Mouse (Mus musculus) kidney, embryonic 14.5 days (tissue): ENCODE measurements around the gene Osbp2. TPM values are rescaled to one million over a fixed set of nuclear protein-coding genes. Genes with fewer than 3 reads are reported as not detected.

Experiments
- ATAC-seq: fragments of 200-750 bp; cut with Nextera tagmentation; 2 replicates; pipeline ENCODE4 v1.8.0; 2017; ENCODE audit warnings: moderate number of reproducible peaks, mild to moderate bottlenecking, moderate TSS enrichment, moderate library complexity; ENCODE audit not compliant: low FRiP score, low TSS enrichment
- H3K27ac ChIP-seq: fragments of 300-500 bp; sonication (generic); 2 replicates; pipeline ENCODE4 v1.5.1; 2014; ENCODE audit warnings: low read depth, mild to moderate bottlenecking, low read length, moderate library complexity, mixed read lengths
- H3K27me3 ChIP-seq: fragments of 300-500 bp; sonication (generic); 2 replicates; pipeline ENCODE4 v1.6.1; 2014; ENCODE audit warnings: mild to moderate bottlenecking, low read length; ENCODE audit not compliant: control insufficient read depth, insufficient read depth
- H3K36me3 ChIP-seq: fragments of 300-500 bp; sonication (generic); 2 replicates; pipeline ENCODE4 v1.6.1; 2014; ENCODE audit warnings: low read length, mixed read lengths; ENCODE audit not compliant: control insufficient read depth, insufficient read depth
- H3K4me1 ChIP-seq: fragments of 300-500 bp; sonication (generic); 2 replicates; pipeline ENCODE4 v1.6.1; 2014; ENCODE audit warnings: low read length, mixed read lengths; ENCODE audit not compliant: control insufficient read depth, insufficient read depth
- H3K4me2 ChIP-seq: fragments of 300-500 bp; sonication (generic); replicated peaks from 2 replicates; pipeline ENCODE4 v1.6.1; 2014; ENCODE audit warnings: low read depth, mild to moderate bottlenecking, low read length
- H3K4me3 ChIP-seq: fragments of 300-500 bp; sonication (generic); 2 replicates; pipeline ENCODE4 v1.5.1; 2014; ENCODE audit warnings: mild to moderate bottlenecking, low read length
- H3K9ac ChIP-seq: fragments of 300-500 bp; sonication (generic); 2 replicates; pipeline ENCODE4 v1.6.1; 2014; ENCODE audit warnings: low read depth, mild to moderate bottlenecking, low read length, moderate library complexity
- H3K9me3 ChIP-seq: fragments of 300-500 bp; sonication (generic); 2 replicates; pipeline ENCODE4 v1.6.1; 2016; ENCODE audit warnings: low read length; ENCODE audit not compliant: control insufficient read depth
- WGBS: fragments of 180-500 bp; shearing (Covaris S2); extraction: QIAGEN DNeasy Blood & Tissue Kit; methylation state at CpG from one replicate; pipeline ENCODE4 v1.1.7; 2014; 5-methylcytosine and 5-hydroxymethylcytosine counted together
- polyA plus RNA-seq: library from polyadenylated mRNA; unstranded; fragments of >200 nt; fragmentation: Nextera tagmentation; extraction: Ambion mirVana; gene quantifications from 2 replicates; pipeline ENCODE4 v1.2.1, GENCODE M21; 2014

Osbp2 gene
- polyA plus RNA-seq, 1 experiment from 2014 or later, result 0.81 TPM

DNA sequence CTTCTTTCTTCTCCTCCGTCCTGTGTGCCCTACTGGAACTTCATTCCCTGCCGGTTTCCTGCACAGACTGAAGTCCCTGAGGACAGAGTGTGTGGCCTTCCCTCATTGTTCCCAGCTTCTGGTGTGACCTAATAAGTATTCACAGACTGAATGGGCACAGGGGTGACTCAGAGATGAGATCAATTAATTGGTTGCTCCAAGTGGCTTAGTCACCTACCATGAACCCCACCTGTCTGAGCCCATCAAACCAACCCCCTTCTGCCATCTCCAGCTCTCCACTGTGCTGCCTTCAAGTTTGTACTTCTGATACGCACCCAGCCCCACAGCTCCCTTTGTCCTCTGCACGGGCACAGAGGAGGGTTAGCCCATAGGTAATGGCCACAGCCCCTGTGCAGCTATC, 99.4 kb downstream of the Osbp2 start:
- H3K4me1 ChIP-seq, result 0 out of 2 replicates have a peak, but pooled peaks cover 4% of the 10 kb centered on the region
- peaks cover 34% of the 10 kb centered on the region for H3K27me3 ChIP-seq
- no peaks in the 10 kb centered on the region for H3K9me3 ChIP-seq
- H3K36me3 ChIP-seq, result no peaks in the 10 kb centered on the region
- no peak for ATAC-seq
- H3K27ac ChIP-seq, result no peak overlapping the region
- 72% methylated on average over 4 of the region's 4 CpGs for WGBS
- H3K4me2 ChIP-seq, result no peak overlapping the region
- no peak overlapping the region for H3K4me3 ChIP-seq
- H3K9ac ChIP-seq, result no peak overlapping the region

DNA sequence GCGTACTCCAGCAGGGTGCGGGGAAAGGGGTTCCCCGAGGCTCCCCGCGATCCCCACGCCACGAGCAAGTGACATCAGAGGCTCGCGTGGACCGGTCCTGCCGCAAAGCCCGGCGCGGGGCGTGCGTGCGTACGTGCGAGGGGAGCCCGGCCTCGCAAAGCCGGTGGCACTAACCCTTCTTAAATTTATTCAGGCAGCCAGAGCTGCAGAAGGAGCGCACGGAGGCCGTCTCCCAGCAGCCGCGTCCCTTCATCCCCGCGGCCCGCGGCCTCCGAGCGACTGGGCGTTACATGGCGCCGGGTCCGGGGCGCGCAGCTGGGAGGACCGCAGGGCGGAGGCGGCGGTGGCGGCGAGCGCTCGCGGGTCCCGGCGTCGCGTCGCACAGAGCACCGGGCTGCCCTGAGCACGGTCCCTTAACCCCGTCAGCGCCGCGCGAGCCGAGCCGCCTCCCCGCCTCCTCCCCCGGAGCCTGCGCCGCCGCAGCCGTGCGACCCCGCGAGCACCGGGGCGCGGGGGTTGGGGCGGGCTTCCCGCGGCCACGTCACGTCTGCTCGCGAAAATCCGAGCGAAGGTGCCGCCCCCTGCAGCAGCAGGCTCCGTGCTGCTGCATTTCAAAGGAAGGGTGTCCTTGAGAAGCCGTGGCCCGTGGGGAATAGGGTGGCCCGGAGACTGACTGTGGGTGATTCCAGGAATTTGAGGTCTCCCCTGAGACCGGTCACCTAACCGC, 101.8 kb downstream of the Osbp2 start:
- WGBS, result under 1% methylated on average over 89 of the region's 90 CpGs
- Histone ChIP-seq H3K4me2 (peak overlapping the region; percentile 89), H3K9ac (peak overlapping the region; percentile 52), H3K27me3 (peaks cover 34% of the 10 kb centered on the region), H3K4me3 (peak overlapping the region; percentile 66), H3K4me1 (0 out of 2 replicates have a peak, but pooled peaks cover 4% of the 10 kb centered on the region), H3K27ac (no peak overlapping the region), H3K36me3 (no peaks in the 10 kb centered on the region), H3K9me3 (no peaks in the 10 kb centered on the region)
- peak; percentile 35; the same call in 1 of the 2 replicates for ATAC-seq

DNA sequence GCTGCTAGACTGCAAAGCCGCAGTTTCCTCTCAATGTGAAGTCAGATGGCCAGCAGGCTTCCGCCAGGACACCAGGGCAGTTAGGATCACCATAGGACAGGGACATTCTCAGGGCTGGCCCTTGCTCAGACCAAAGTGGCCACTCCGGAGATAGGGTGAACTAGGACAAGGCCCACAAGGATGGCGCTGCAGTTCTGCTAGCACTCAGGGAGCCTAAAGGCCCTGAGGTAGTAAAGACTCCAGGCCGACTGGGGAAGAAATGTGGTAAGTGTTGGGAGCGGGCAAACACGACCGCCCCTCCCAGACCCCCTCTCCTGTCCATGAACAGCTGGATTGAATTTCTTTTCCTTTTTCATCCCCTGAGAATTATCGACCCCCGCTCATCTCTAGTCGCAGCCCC, 102.4 kb downstream of the Osbp2 start:
- Histone ChIP-seq H3K9me3 (no peaks in the 10 kb centered on the region), H3K4me2 (peak overlapping the region; percentile 89), H3K27me3 (peaks cover 34% of the 10 kb centered on the region), H3K4me1 (0 out of 2 replicates have a peak, but pooled peaks cover 4% of the 10 kb centered on the region), H3K4me3 (peak overlapping the region; percentile 66), H3K27ac (no peak overlapping the region), H3K9ac (peak overlapping the region; percentile 52; the same call in 1 of the 2 replicates), H3K36me3 (no peaks in the 10 kb centered on the region)
- 10% methylated on average over 11 of the region's 11 CpGs for WGBS
- no peak for ATAC-seq

DNA sequence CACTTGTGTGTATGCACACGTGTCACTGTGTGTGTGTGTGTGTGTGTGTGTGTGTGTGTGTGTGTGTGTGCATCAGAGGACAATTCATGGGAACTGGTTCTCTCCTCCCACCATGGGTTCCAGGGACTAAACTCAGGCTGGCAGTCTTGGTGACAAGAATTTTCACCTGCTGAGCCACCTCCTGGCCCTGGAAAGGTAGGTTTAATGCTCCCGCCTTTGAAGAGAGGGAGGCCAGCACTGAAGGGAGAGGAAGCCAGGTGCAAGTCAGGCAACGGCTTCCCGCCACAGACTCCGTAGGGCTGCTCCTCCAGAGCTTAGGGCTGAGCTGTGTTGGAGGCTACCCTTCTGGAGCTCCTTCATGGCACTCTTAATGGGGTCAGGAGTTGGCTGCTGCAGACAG, 104.3 kb downstream of the Osbp2 start:
- Histone ChIP-seq H3K27me3 (peaks cover 34% of the 10 kb centered on the region), H3K9ac (no peak overlapping the region), H3K9me3 (no peaks in the 10 kb centered on the region), H3K36me3 (no peaks in the 10 kb centered on the region), H3K4me2 (no peak overlapping the region), H3K27ac (no peak overlapping the region), H3K4me3 (no peak overlapping the region), H3K4me1 (0 out of 2 replicates have a peak, but pooled peaks cover 4% of the 10 kb centered on the region)
- ATAC-seq, result no peak
- 77% methylated on average over 5 of the region's 5 CpGs for WGBS

DNA sequence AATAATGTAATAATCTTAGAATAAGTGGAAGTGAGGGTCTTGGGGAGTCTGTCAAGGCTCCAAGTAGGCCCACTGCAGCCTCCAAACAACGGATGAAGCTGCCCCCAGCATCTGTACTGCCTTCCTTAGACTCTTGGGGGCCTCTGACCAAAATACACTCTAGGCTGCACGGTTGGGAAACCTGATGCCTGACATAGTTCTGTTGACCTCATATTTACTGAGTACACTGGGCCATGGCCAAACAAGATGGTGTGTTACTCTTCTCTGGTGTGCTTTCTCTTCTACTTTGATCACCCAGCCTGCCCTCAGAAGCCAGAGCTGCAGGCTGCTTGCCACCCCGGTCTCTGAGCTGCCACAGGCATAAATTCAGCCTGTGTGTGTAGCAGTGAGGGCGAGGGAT, 108.4 kb downstream of the Osbp2 start:
- Histone ChIP-seq H3K4me1 (no peaks in the 10 kb centered on the region), H3K27ac (no peak overlapping the region), H3K27me3 (peaks cover 6% of the 10 kb centered on the region; the same call in 1 of the 2 replicates), H3K9me3 (no peaks in the 10 kb centered on the region), H3K4me3 (no peak overlapping the region), H3K4me2 (no peak overlapping the region), H3K36me3 (no peaks in the 10 kb centered on the region), H3K9ac (no peak overlapping the region)
- no peak for ATAC-seq
- 48% methylated on average over 4 of the region's 4 CpGs for WGBS

DNA sequence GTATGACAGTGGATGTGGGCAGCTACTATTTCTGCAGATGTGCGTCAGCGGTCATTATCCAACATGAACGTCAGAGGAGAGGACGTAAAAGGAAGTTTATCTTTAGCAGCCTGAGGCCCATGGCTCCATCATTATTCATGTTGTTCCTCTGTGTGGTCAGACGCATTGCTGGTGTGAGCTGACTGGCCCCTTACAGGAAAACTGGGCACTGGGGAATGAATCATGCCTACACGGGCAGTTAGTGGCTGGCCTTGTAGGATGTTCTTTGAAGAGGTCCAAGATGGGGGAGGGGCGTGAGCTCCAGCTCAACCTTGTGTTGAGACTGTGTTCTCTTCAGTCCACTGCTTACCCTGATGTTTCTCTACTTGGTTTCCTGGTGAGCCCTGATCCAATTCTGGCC, 109.0 kb downstream of the Osbp2 start:
- no peak overlapping the region for H3K9ac ChIP-seq
- no peaks in the 10 kb centered on the region for H3K4me1 ChIP-seq
- no peak overlapping the region for H3K4me2 ChIP-seq
- ATAC-seq, result no peak
- no peaks in the 10 kb centered on the region for H3K9me3 ChIP-seq
- 61% methylated on average over 7 of the region's 7 CpGs for WGBS
- no peak overlapping the region for H3K4me3 ChIP-seq
- H3K27ac ChIP-seq, result no peak overlapping the region
- H3K36me3 ChIP-seq, result no peaks in the 10 kb centered on the region
- peaks cover 1% of the 10 kb centered on the region; the same call in 1 of the 2 replicates for H3K27me3 ChIP-seq

DNA sequence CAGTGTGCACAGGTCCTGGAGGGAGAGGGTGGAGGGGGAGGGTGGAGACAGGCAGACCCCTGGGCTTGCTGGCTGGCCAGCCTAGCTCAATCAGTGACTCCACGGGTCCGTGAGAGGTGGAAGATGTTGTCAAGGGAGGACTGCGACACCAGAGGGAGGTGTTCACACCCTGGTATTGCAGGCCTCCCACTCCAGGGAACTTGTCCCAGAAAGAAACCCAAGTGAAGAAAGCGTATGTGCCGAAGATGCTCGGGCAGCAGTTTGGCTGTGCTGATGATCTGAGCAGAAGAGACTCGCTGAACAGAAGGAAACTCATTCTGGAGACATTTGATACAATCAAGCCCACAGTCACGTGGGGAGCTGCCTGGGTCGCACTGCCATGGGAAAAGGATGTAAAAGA, 109.8 kb downstream of the Osbp2 start:
- Histone ChIP-seq H3K9me3 (no peaks in the 10 kb centered on the region), H3K9ac (no peak overlapping the region), H3K4me3 (no peak overlapping the region), H3K27me3 (no peaks in the 10 kb centered on the region), H3K36me3 (no peaks in the 10 kb centered on the region), H3K4me2 (no peak overlapping the region), H3K4me1 (no peaks in the 10 kb centered on the region), H3K27ac (no peak overlapping the region)
- no peak for ATAC-seq
- WGBS, result 41% methylated on average over 9 of the region's 9 CpGs

DNA sequence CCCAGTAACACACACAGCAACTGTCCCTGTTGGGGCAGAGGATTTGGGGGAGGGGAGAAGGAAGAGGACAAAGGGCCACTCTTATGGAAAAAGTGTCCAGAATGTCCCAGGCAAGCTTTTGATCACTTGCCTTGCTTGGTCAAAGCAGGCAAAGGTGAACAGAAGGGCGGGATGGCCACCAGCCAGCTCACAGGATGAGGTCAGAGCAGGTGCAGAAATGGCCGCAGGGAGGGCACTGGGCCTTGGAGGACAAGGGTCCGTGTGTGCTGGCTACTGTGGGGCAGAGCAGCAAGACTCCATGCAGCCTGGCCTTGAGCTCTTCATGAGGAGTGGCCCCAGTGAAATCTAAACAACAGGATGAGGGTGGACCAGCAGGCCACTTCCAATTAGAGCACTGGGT, 110.9 kb downstream of the Osbp2 start:
- H3K27me3 ChIP-seq, result no peaks in the 10 kb centered on the region
- ATAC-seq, result no peak
- WGBS, result 64% methylated on average over 3 of the region's 3 CpGs
- no peak overlapping the region for H3K4me2 ChIP-seq
- H3K36me3 ChIP-seq, result no peaks in the 10 kb centered on the region
- no peaks in the 10 kb centered on the region for H3K9me3 ChIP-seq
- no peak overlapping the region for H3K9ac ChIP-seq
- no peak overlapping the region for H3K27ac ChIP-seq
- H3K4me3 ChIP-seq, result no peak overlapping the region
- H3K4me1 ChIP-seq, result no peaks in the 10 kb centered on the region

DNA sequence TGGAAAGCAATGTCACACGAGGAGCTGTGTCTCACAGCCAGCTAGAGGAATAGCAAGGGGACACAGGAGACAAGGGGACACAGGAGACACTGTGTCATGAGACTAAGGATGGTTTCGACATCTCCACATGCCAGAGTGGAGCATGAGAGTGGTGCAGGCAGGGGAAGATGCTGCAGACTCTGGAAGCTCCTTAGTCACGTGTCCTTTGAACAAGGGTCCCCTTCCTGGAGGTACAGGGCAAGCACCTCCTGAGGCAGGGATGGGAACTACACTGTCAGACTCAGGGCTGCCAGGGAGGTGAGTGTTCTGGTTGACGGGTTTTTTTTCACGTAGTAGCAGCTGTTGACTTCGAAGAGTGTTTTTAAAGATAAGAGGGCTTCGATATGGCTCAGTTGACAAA, 113.9 kb downstream of the Osbp2 start:
- H3K9ac ChIP-seq, result no peak overlapping the region
- H3K36me3 ChIP-seq, result no peaks in the 10 kb centered on the region
- H3K9me3 ChIP-seq, result no peaks in the 10 kb centered on the region
- no peak overlapping the region for H3K27ac ChIP-seq
- no peak overlapping the region for H3K4me2 ChIP-seq
- 28% methylated on average over 7 of the region's 7 CpGs for whole genome bisulfite sequencing
- no peaks in the 10 kb centered on the region for H3K4me1 ChIP-seq
- H3K4me3 ChIP-seq, result no peak overlapping the region
- no peak for ATAC-seq
- 0 out of 2 replicates have a peak, but pooled peaks cover 4% of the 10 kb centered on the region for H3K27me3 ChIP-seq
